Mouse (Mus musculus): Measurements from ENCODE around the gene Six5. TPM values are rescaled to one million over a fixed set of nuclear protein-coding genes. Genes with fewer than 3 reads are reported as not detected.
A peak's percentile ranks its signal among the peaks of the same experiment; 100 is the strongest.

Gene Six5
- polyA plus RNA-seq, 1 experiment from 2014 or later, result 0.67 TPM

GRCm38 (mm10) chr7:19076586-19076991 lies 17.8 kb upstream of the Six5 start:
- H3K36me3 ChIP-seq, result peaks cover 38% of the 10 kb centered on the region
- peak overlapping the region; percentile 94 for H3K4me2 ChIP-seq
- DNase-seq, result no peak
- no peaks in the 10 kb centered on the region for H3K9me3 ChIP-seq (replicated peaks)
- 1% methylated on average over 22 of the region's 22 CpGs for WGBS (ENCODE audit: insufficient replicate concordance)
- peak overlapping the region; percentile 74 for H3K27ac ChIP-seq
- peaks cover 42% of the 10 kb centered on the region for H3K4me1 ChIP-seq (replicated peaks)
- peak overlapping the region; percentile 80 for H3K4me3 ChIP-seq (replicated peaks)
- ATAC-seq (ENCODE audit: low read depth), result no peak; the same call in 1 of the 2 replicates
- H3K27me3 ChIP-seq, result peaks cover 31% of the 10 kb centered on the region
- peak overlapping the region; percentile 87 for H3K9ac ChIP-seq

- H3K4me1 ChIP-seq (replicated peaks), result peaks cover 54% of the 10 kb centered on the region
- no peak for DNase-seq
- 0 out of 2 replicates have a peak overlapping the region, but pooled peaks have one; percentile 22 for H3K9ac ChIP-seq
- peak overlapping the region; percentile 94 for H3K4me2 ChIP-seq
- no peak overlapping the region for H3K27ac ChIP-seq
- peaks cover 50% of the 10 kb centered on the region for H3K36me3 ChIP-seq
- peak overlapping the region; percentile 80 for H3K4me3 ChIP-seq (replicated peaks)
- H3K27me3 ChIP-seq, result peaks cover 35% of the 10 kb centered on the region
- WGBS (ENCODE audit: insufficient replicate concordance), result 23% methylated on average over 14 of the region's 14 CpGs
- no peaks in the 10 kb centered on the region for H3K9me3 ChIP-seq (replicated peaks)
- no peak for ATAC-seq (ENCODE audit: low read depth)
These were observed 16.6 kb upstream of the Six5 start for GRCm38 (mm10) chr7:19077761-19078160.

DNA sequence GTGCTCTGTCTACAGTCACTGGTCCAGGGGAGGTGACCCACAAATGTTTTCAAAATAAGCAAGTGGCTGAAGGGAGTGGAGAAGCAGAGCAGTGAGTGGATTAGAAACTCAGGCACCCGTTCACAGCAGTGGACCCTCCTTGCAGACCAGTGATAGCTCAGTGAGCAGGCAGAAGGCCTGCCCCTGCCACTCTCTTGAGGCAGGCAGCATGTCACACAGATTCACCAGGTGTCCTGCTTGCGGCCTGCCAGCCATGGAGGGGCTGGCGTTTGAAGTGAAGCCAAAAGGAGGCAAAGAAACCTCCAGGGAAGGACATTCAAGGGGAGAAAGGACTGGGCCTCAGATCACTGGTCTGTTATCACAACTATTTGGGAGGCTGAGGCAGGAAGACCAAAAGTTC lies 15.7 kb upstream of the Six5 start:
- Histone ChIP-seq H3K9me3 (replicated peaks) (no peaks in the 10 kb centered on the region), H3K4me3 (replicated peaks) (no peak overlapping the region), H3K9ac (no peak overlapping the region; the same call in 1 of the 2 replicates), H3K36me3 (peaks cover 52% of the 10 kb centered on the region), H3K27ac (no peak overlapping the region), H3K4me1 (replicated peaks) (peaks cover 64% of the 10 kb centered on the region), H3K27me3 (peaks cover 36% of the 10 kb centered on the region), H3K4me2 (no peak overlapping the region)
- 70% methylated on average over 3 of the region's 3 CpGs for WGBS (ENCODE audit: insufficient replicate concordance)
- DNase-seq (no peak), ATAC-seq (ENCODE audit: low read depth) (no peak)

- DNase-seq (no peak), ATAC-seq (ENCODE audit: low read depth) (no peak)
- Histone ChIP-seq H3K27ac (no peak overlapping the region), H3K9me3 (replicated peaks) (no peaks in the 10 kb centered on the region), H3K4me1 (replicated peaks) (peaks cover 75% of the 10 kb centered on the region), H3K4me3 (replicated peaks) (no peak overlapping the region), H3K36me3 (peaks cover 52% of the 10 kb centered on the region), H3K27me3 (peaks cover 47% of the 10 kb centered on the region), H3K9ac (no peak overlapping the region), H3K4me2 (no peak overlapping the region)
- 83% methylated on average over 19 of the region's 19 CpGs for WGBS (ENCODE audit: insufficient replicate concordance)
These were observed 13.9 kb upstream of the Six5 start for GRCm38 (mm10) chr7:19080451-19080950.

- H3K36me3 ChIP-seq, result peaks cover 52% of the 10 kb centered on the region
- H3K4me1 ChIP-seq (replicated peaks), result peaks cover 81% of the 10 kb centered on the region
- H3K4me2 ChIP-seq, result no peak overlapping the region
- WGBS (ENCODE audit: insufficient replicate concordance), result 74% methylated on average over 4 of the region's 4 CpGs
- no peak overlapping the region for H3K4me3 ChIP-seq (replicated peaks)
- H3K9ac ChIP-seq, result no peak overlapping the region
- no peak overlapping the region for H3K27ac ChIP-seq
- peaks cover 61% of the 10 kb centered on the region for H3K27me3 ChIP-seq
- H3K9me3 ChIP-seq (replicated peaks), result no peaks in the 10 kb centered on the region
- DNase-seq (no peak), ATAC-seq (ENCODE audit: low read depth) (no peak)
These were observed 12.2 kb upstream of the Six5 start for GRCm38 (mm10) chr7:19082171-19082570.

- ATAC-seq (ENCODE audit: low read depth) (no peak), DNase-seq (no peak)
- Histone ChIP-seq H3K9me3 (replicated peaks) (no peaks in the 10 kb centered on the region), H3K27ac (no peak overlapping the region), H3K9ac (no peak overlapping the region), H3K4me2 (0 out of 2 replicates have a peak overlapping the region, but pooled peaks have one; percentile 30), H3K4me3 (replicated peaks) (no peak overlapping the region), H3K27me3 (peaks cover 67% of the 10 kb centered on the region), H3K36me3 (peaks cover 51% of the 10 kb centered on the region), H3K4me1 (replicated peaks) (peaks cover 79% of the 10 kb centered on the region)
- WGBS (ENCODE audit: insufficient replicate concordance), result 57% methylated on average over 6 of the region's 6 CpGs
These were observed 11.3 kb upstream of the Six5 start for GRCm38 (mm10) chr7:19083096-19083495.

- Histone ChIP-seq H3K4me3 (replicated peaks) (peak within 1 kb of the TSS; percentile 22), H3K4me2 (peak within 1 kb of the TSS; percentile 30), H3K9me3 (replicated peaks) (no peaks in the 10 kb centered on the region), H3K27me3 (peaks cover 67% of the 10 kb centered on the region), H3K36me3 (peaks cover 48% of the 10 kb centered on the region), H3K27ac (no peak within 1 kb of the TSS; the same call in 1 of the 2 replicates), H3K9ac (peak within 1 kb of the TSS; percentile 41), H3K4me1 (replicated peaks) (peaks cover 79% of the 10 kb centered on the region)
- WGBS (ENCODE audit: insufficient replicate concordance), result 57% methylated on average over 10 of the region's 10 CpGs
- peak; percentile 14; the same call in 1 of the 2 replicates for ATAC-seq (ENCODE audit: low read depth)
- DNase-seq, result no peak
These were observed 10.7 kb upstream of the Six5 start, which contains the start of gene Dmpk for GRCm38 (mm10) chr7:19083701-19084100. Gene Dmpk, plus strand, starts transcription at chr7:19083849.

DNA sequence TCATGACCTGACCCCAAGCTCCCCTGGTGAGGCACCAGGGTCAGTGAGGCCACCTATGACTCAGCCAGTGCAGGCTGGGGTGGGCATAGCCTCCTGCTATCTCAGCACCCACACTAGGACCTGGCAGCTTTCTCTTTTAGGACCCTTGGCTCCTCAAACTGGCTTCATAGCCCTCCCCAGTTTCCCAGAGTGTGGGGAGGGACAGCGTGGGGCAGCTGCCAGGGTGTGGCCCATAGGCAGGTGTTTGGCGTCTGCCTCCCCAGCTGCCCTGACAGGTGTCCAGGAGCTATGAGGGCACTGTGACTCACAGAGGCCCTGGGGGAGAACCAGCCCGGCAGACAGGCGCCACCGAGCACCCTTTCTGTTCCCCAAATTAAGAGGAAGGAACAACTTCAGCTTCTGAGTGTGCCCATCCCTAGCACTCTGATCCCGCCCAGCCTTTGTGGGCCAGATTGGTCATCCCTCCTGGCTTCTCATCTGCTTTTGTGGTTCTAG lies 10.1 kb upstream of the Six5 start:
- ATAC-seq (ENCODE audit: low read depth) (no peak), DNase-seq (no peak)
- no peak overlapping the region; the same call in 1 of the 2 replicates for H3K27ac ChIP-seq
- peaks cover 42% of the 10 kb centered on the region for H3K36me3 ChIP-seq
- H3K9ac ChIP-seq, result peak overlapping the region; percentile 41
- H3K4me3 ChIP-seq (replicated peaks), result peak overlapping the region; percentile 22
- H3K9me3 ChIP-seq (replicated peaks), result no peaks in the 10 kb centered on the region
- 28% methylated on average over 6 of the region's 6 CpGs for WGBS (ENCODE audit: insufficient replicate concordance)
- H3K27me3 ChIP-seq, result peaks cover 71% of the 10 kb centered on the region
- H3K4me1 ChIP-seq (replicated peaks), result peaks cover 75% of the 10 kb centered on the region
- peak overlapping the region; percentile 30; the same call in 1 of the 2 replicates for H3K4me2 ChIP-seq

- peak overlapping the region; percentile 66; the same call in 1 of the 2 replicates for H3K4me2 ChIP-seq
These were observed 9.4 kb upstream of the Six5 start for GRCm38 (mm10) chr7:19084921-19085473.

DNA sequence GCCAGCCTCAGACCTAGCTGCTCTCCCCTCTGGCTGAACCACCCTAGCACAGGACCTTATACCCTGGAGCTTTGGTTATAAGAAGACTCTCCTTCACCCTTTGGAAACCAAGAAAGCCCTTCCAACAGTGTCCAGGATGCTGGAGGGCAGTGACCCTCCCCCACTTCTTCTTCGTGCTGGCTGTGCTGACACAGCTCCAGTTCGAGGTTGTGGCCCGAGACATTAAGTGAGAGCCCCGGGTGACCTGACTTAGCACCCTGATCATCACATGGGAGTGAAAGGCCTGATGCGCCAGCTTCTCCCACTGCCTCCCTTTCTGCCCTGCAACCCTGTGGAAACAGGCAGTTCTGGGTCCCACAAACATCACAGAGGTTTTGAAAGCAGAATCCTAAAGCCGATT lies 8.9 kb upstream of the Six5 start:
- peaks cover 70% of the 10 kb centered on the region for H3K4me1 ChIP-seq (replicated peaks)
- H3K4me2 ChIP-seq, result peak overlapping the region; percentile 66
- ATAC-seq (ENCODE audit: low read depth) (no peak), DNase-seq (no peak)
- 0 out of 2 replicates have a peak overlapping the region, but pooled peaks have one; percentile 6 for H3K9ac ChIP-seq
- peak overlapping the region; percentile 61 for H3K27ac ChIP-seq
- no peaks in the 10 kb centered on the region for H3K9me3 ChIP-seq (replicated peaks)
- H3K27me3 ChIP-seq, result peaks cover 72% of the 10 kb centered on the region
- WGBS (ENCODE audit: insufficient replicate concordance), result 11% methylated on average over 6 of the region's 6 CpGs
- peak overlapping the region; percentile 26 for H3K4me3 ChIP-seq (replicated peaks)
- H3K36me3 ChIP-seq, result peaks cover 30% of the 10 kb centered on the region

More at GRCm38 (mm10) chr7:19084921-19085473, 9.4 kb upstream of the Six5 start:
- ATAC-seq (ENCODE audit: low read depth), result no peak
- Histone ChIP-seq H3K4me3 (replicated peaks) (peak overlapping the region; percentile 22; the same call in 1 of the 2 replicates), H3K9me3 (replicated peaks) (no peaks in the 10 kb centered on the region), H3K36me3 (peaks cover 35% of the 10 kb centered on the region), H3K27me3 (peaks cover 72% of the 10 kb centered on the region), H3K27ac (peak overlapping the region; percentile 61), H3K9ac (0 out of 2 replicates have a peak overlapping the region, but pooled peaks have one; percentile 6), H3K4me1 (replicated peaks) (peaks cover 74% of the 10 kb centered on the region)
- WGBS (ENCODE audit: insufficient replicate concordance), result 15% methylated on average over 9 of the region's 9 CpGs
- DNase-seq, result no peak

GRCm38 (mm10) chr7:19086042-19086441 lies 8.4 kb upstream of the Six5 start:
- peaks cover 25% of the 10 kb centered on the region for H3K36me3 ChIP-seq
- H3K27ac ChIP-seq, result no peak overlapping the region
- ATAC-seq (ENCODE audit: low read depth), result peak; percentile 74
- H3K9ac ChIP-seq, result no peak overlapping the region
- H3K9me3 ChIP-seq (replicated peaks), result no peaks in the 10 kb centered on the region
- H3K4me1 ChIP-seq (replicated peaks), result peaks cover 70% of the 10 kb centered on the region
- peak overlapping the region; percentile 36 for H3K4me3 ChIP-seq (replicated peaks)
- WGBS (ENCODE audit: insufficient replicate concordance), result 5% methylated on average over 14 of the region's 14 CpGs
- DNase-seq, result peak; percentile 76
- H3K4me2 ChIP-seq, result peak overlapping the region; percentile 66
- H3K27me3 ChIP-seq, result peaks cover 72% of the 10 kb centered on the region
